Mouse (Mus musculus) limb, embryonic 11.5 days (tissue): ENCODE measurements around the gene 4930516K23Rik. TPM values are rescaled to one million over a fixed set of nuclear protein-coding genes. Genes with fewer than 3 reads are reported as not detected.

Experiments used
- ATAC-seq: fragments of 200-750 bp; cut with Nextera tagmentation; 2 replicates; pipeline ENCODE4 v1.8.0; 2017; ENCODE audit warnings: low read depth; ENCODE audit not compliant: insufficient number of reproducible peaks, low FRiP score, low TSS enrichment
- DNase-seq: peaks from one replicate; pipeline ENCODE4 v3.0.0-alpha.2; 2015; ENCODE audit warnings: low spot score
- H3K27ac ChIP-seq: fragments of 300-500 bp; sonication (generic); replicated peaks from 2 replicates; pipeline ENCODE4 v1.5.1; 2014; ENCODE audit warnings: low read depth, mild to moderate bottlenecking, low read length
- H3K27me3 ChIP-seq: fragments of 300-500 bp; sonication (generic); 2 replicates; pipeline ENCODE4 v1.6.1; 2014; ENCODE audit warnings: mild to moderate bottlenecking, low read length, mixed read lengths; ENCODE audit not compliant: control insufficient read depth, insufficient read depth
- H3K36me3 ChIP-seq: fragments of 300-500 bp; sonication (generic); 2 replicates; pipeline ENCODE4 v1.6.1; 2014; ENCODE audit warnings: mild to moderate bottlenecking, low read length, moderate library complexity, mixed read lengths; ENCODE audit not compliant: control insufficient read depth, insufficient read depth
- H3K4me1 ChIP-seq: fragments of 300-500 bp; sonication (generic); 2 replicates; pipeline ENCODE4 v1.6.1; 2014; ENCODE audit warnings: low read length, mixed read lengths; ENCODE audit not compliant: control insufficient read depth, insufficient read depth
- H3K4me2 ChIP-seq: fragments of 300-500 bp; sonication (generic); 2 replicates; pipeline ENCODE4 v1.6.1; 2014; ENCODE audit warnings: low read depth, mild to moderate bottlenecking, moderate library complexity; ENCODE audit not compliant: severe bottlenecking
- H3K4me3 ChIP-seq: fragments of 300-500 bp; sonication (generic); 2 replicates; pipeline ENCODE4 v1.5.1; 2014; ENCODE audit warnings: low read depth, low read length
- H3K9ac ChIP-seq: fragments of 300-500 bp; sonication (generic); 2 replicates; pipeline ENCODE4 v1.6.1; 2014; ENCODE audit warnings: mild to moderate bottlenecking, low read length
- H3K9me3 ChIP-seq: fragments of 300-500 bp; sonication (generic); 2 replicates; pipeline ENCODE4 v1.6.1; 2016; ENCODE audit warnings: low read length; ENCODE audit not compliant: control insufficient read depth
- WGBS: fragments of 180-500 bp; shearing (Covaris S2); extraction: QIAGEN DNeasy Blood & Tissue Kit; methylation state at CpG from one replicate; pipeline ENCODE4 v1.1.7; 2014; 5-methylcytosine and 5-hydroxymethylcytosine counted together
- polyA plus RNA-seq: library from polyadenylated mRNA; unstranded; fragments of >200 nt; fragmentation: Nextera tagmentation; extraction: Ambion mirVana; gene quantifications from 2 replicates; pipeline ENCODE4 v1.2.1, GENCODE M21; 2014

The 4930516K23Rik gene
- not detected in 2 replicates for polyA plus RNA-seq

DNA sequence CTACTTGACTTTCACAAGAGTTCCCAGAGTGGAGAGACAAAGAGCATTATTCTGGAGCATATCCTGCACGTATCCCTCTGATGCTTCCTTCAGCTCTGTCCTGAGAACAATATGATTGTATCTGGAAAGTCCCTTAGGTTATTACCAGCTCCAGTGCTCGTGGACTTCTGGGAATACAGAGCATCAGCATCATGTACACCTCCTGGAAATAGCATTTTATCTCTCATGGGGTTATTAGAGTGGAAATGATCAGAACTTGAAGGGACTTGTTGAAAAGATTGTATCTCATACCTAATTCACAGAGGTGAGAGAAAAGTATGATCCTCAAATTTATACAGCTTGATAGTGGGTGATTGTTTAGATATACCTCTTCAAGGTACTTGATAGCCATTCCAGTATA, at the start of gene 4930516K23Rik:
Gene 4930516K23Rik (minus strand): TSS at position 101 of the 400 bp plus-strand sequence.
- no peaks in the 10 kb centered on the region for H3K27me3 ChIP-seq
- no peak within 1 kb of the TSS for H3K27ac ChIP-seq
- H3K4me1 ChIP-seq: no peaks in the 10 kb centered on the region
- H3K9me3 ChIP-seq: no peaks in the 10 kb centered on the region
- no peak within 1 kb of the TSS for H3K4me3 ChIP-seq
- H3K36me3 ChIP-seq: no peaks in the 10 kb centered on the region
- ATAC-seq: no peak
- 60% methylated on average over 2 of the region's 2 CpGs for WGBS
- H3K9ac ChIP-seq: no peak within 1 kb of the TSS
- no peak for DNase-seq
- no peak within 1 kb of the TSS for H3K4me2 ChIP-seq

GRCm38 (mm10) chr7:104104757-104104972, 43.4 kb upstream of the 4930516K23Rik start, which contains the start of gene Olfr646:
Olfr646 (plus strand) TSS chr7:104104873.
- Histone ChIP-seq H3K4me3 (no peak within 1 kb of the TSS), H3K4me2 (no peak within 1 kb of the TSS), H3K4me1 (no peaks in the 10 kb centered on the region), H3K27ac (no peak within 1 kb of the TSS), H3K9me3 (no peaks in the 10 kb centered on the region), H3K36me3 (no peaks in the 10 kb centered on the region), H3K27me3 (no peaks in the 10 kb centered on the region), H3K9ac (no peak within 1 kb of the TSS)
- ATAC-seq (no peak), DNase-seq (no peak)

GRCm38 (mm10) chr7:104103913-104104756, 42.9 kb upstream of the 4930516K23Rik start:
- no peaks in the 10 kb centered on the region for H3K36me3 ChIP-seq
- no peak overlapping the region for H3K4me2 ChIP-seq
- no peak for DNase-seq
- H3K27ac ChIP-seq: no peak overlapping the region
- no peaks in the 10 kb centered on the region for H3K27me3 ChIP-seq
- H3K9ac ChIP-seq: no peak overlapping the region
- no peak for ATAC-seq
- WGBS: 45% methylated on average over 4 of the region's 4 CpGs
- no peaks in the 10 kb centered on the region for H3K9me3 ChIP-seq
- H3K4me1 ChIP-seq: no peaks in the 10 kb centered on the region
- no peak overlapping the region for H3K4me3 ChIP-seq

- no peak within 1 kb of the TSS for H3K4me2 ChIP-seq
- no peak for ATAC-seq
- H3K9me3 ChIP-seq: no peaks in the 10 kb centered on the region
- no peak within 1 kb of the TSS for H3K4me3 ChIP-seq
- H3K9ac ChIP-seq: no peak within 1 kb of the TSS
- H3K36me3 ChIP-seq: no peaks in the 10 kb centered on the region
- H3K27me3 ChIP-seq: no peaks in the 10 kb centered on the region
- no peak within 1 kb of the TSS for H3K27ac ChIP-seq
- WGBS: 73% methylated on average over 1 of the region's 1 CpGs
- DNase-seq: no peak
- H3K4me1 ChIP-seq: no peaks in the 10 kb centered on the region
These were observed 24.1 kb upstream of the 4930516K23Rik start, which contains the start of gene Olfr645 for GRCm38 (mm10) chr7:104085365-104085764. Olfr645 (minus strand) TSS chr7:104085465.

GRCm38 (mm10) chr7:104071769-104072168, 10.5 kb upstream of the 4930516K23Rik start, which contains the start of gene Olfr644:
Olfr644 (minus strand) TSS chr7:104071869.
- no peak within 1 kb of the TSS for H3K4me2 ChIP-seq
- H3K4me1 ChIP-seq: no peaks in the 10 kb centered on the region
- no peak within 1 kb of the TSS for H3K27ac ChIP-seq
- H3K9ac ChIP-seq: no peak within 1 kb of the TSS
- H3K9me3 ChIP-seq: no peaks in the 10 kb centered on the region
- no peak for DNase-seq
- 83% methylated on average over 2 of the region's 2 CpGs for WGBS
- H3K4me3 ChIP-seq: no peak within 1 kb of the TSS
- no peaks in the 10 kb centered on the region for H3K27me3 ChIP-seq
- ATAC-seq: no peak
- H3K36me3 ChIP-seq: no peaks in the 10 kb centered on the region

DNA sequence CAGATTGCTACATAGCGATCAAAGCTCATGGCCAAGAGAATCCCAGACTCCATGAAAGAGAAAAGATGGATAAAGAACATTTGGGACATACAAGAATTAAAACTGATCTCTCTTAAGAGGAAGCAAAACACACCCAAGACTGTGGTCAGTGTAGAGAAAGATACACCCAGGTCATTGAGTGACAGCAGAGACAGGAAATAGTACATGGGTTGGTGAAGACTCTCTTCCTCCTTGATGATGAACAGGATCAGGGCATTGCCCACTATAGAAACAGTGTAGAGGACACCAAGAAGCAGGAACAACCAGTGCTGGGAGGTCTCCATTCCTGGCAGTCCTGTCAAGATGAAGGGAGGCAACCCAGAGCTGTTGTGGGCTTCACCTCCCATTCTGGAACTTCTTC, 2.0 kb downstream of the 4930516K23Rik start:
- no peaks in the 10 kb centered on the region for H3K4me1 ChIP-seq
- no peak for DNase-seq
- no peak overlapping the region for H3K27ac ChIP-seq
- no peak overlapping the region for H3K4me2 ChIP-seq
- no peak overlapping the region for H3K4me3 ChIP-seq
- no peaks in the 10 kb centered on the region for H3K27me3 ChIP-seq
- no peak overlapping the region for H3K9ac ChIP-seq
- H3K36me3 ChIP-seq: no peaks in the 10 kb centered on the region
- 87% methylated on average over 1 of the region's 1 CpGs for WGBS
- ATAC-seq: no peak
- H3K9me3 ChIP-seq: no peaks in the 10 kb centered on the region

DNA sequence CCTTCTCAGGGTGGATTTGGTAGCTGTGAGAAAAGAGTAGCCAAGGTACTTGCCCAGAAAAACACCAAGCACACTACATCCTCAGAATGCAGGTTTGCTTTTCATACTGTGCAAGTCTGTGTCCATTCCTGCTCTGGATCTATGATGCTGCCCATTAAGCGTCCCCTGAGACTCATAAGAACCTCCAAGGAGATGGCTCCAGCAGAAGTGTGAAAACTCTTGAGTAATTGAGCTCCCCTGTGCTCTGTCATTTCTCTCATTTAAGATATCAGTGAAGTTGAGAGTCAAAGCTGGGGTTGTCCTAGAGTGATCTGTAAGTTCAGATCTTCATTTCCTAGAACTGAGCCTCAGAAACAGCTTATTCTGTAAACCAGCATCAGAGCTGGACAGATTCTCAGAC, 8.7 kb downstream of the 4930516K23Rik start, which contains the start of gene Olfr642:
Gene Olfr642 (minus strand): TSS at position 101 of the 400 bp plus-strand sequence.
- Histone ChIP-seq H3K4me3 (no peak within 1 kb of the TSS), H3K4me1 (no peaks in the 10 kb centered on the region), H3K27ac (no peak within 1 kb of the TSS), H3K4me2 (no peak within 1 kb of the TSS), H3K27me3 (no peaks in the 10 kb centered on the region), H3K9me3 (no peaks in the 10 kb centered on the region), H3K36me3 (no peaks in the 10 kb centered on the region), H3K9ac (no peak within 1 kb of the TSS)
- DNase-seq (no peak), ATAC-seq (no peak)
- 74% methylated on average over 1 of the region's 1 CpGs for WGBS

GRCm38 (mm10) chr7:104050745-104051144, 10.5 kb downstream of the 4930516K23Rik start:
- Histone ChIP-seq H3K4me1 (no peaks in the 10 kb centered on the region), H3K9me3 (no peaks in the 10 kb centered on the region), H3K4me3 (no peak overlapping the region), H3K9ac (no peak overlapping the region), H3K36me3 (no peaks in the 10 kb centered on the region), H3K27me3 (no peaks in the 10 kb centered on the region), H3K27ac (no peak overlapping the region), H3K4me2 (no peak overlapping the region)
- ATAC-seq (no peak), DNase-seq (no peak)
- WGBS: 92% methylated on average over 4 of the region's 4 CpGs
